In genomic region chr8:13338255-13338860, GRCm38 (mm10) we compare ENCODE assay signal across 8 mouse cellular contexts. TPM values are rescaled to one million over a fixed set of nuclear protein-coding genes. Genes with fewer than 3 reads are reported as not detected.
DNase-seq lines count a peak whose midpoint lies in the region; ATAC-seq and TF ChIP-seq lines count a peak whose summit lies in the region.

Gene Tfdp1, plus strand, starts transcription at chr8:13338751.

- peak; percentile 78 for ATAC-seq in CD4-positive, CD25-positive, alpha-beta regulatory T cell, adult 4 months
- peak; percentile 92 for ATAC-seq in heart, embryonic 15.5 days (replicated peaks; ENCODE audit: insufficient number of reproducible peaks, insufficient read depth, low FRiP score, low read depth)
- peak; percentile 93 for ATAC-seq in liver, embryonic 14.5 days (ENCODE audit: insufficient read depth)
- peak; percentile 95 for ATAC-seq in neural tube, embryonic 11.5 days (ENCODE audit: insufficient read depth, low FRiP score, low TSS enrichment)
- ATAC-seq in stomach, postnatal 0 days (ENCODE audit: low FRiP score, low TSS enrichment): peak; percentile 92

- no peaks in the 10 kb centered on the region for H3K27me3 ChIP-seq in forebrain, embryonic 10.5 days (ENCODE audit: poor library complexity, severe bottlenecking)
- H3K27me3 ChIP-seq in heart, embryonic 15.5 days: no peaks in the 10 kb centered on the region
- no peaks in the 10 kb centered on the region for H3K27me3 ChIP-seq in liver, embryonic 14.5 days (ENCODE audit: control insufficient read depth, insufficient read depth, low read length)
- no peaks in the 10 kb centered on the region for H3K27me3 ChIP-seq in neural tube, embryonic 11.5 days (ENCODE audit: control insufficient read depth, insufficient read depth, low read length)
- H3K27me3 ChIP-seq in stomach, postnatal 0 days (ENCODE audit: control insufficient read depth, insufficient read depth, low read length): no peaks in the 10 kb centered on the region

- WGBS in forebrain, embryonic 10.5 days: 2% methylated on average over 65 of the region's 72 CpGs
- whole genome bisulfite sequencing in heart, embryonic 15.5 days: under 1% methylated on average over 53 of the region's 72 CpGs
- 1% methylated on average over 54 of the region's 72 CpGs for WGBS in liver, embryonic 14.5 days (ENCODE audit: insufficient replicate concordance)
- 2% methylated on average over 43 of the region's 72 CpGs for WGBS in neural tube, embryonic 11.5 days
- 1% methylated on average over 26 of the region's 72 CpGs for WGBS in stomach, postnatal 0 days

- H3K4me1 ChIP-seq in forebrain, embryonic 10.5 days: peaks cover 27% of the 10 kb centered on the region
- peaks cover 19% of the 10 kb centered on the region for H3K4me1 ChIP-seq in heart, embryonic 15.5 days (replicated peaks)
- H3K4me1 ChIP-seq in liver, embryonic 14.5 days (replicated peaks; ENCODE audit: control insufficient read depth in 2 of 2, insufficient read depth in 2 of 2, low read length in 1 of 2): peaks cover 14 to 32% of the 10 kb centered on the region in 2 experiments
- peaks cover 11% of the 10 kb centered on the region for H3K4me1 ChIP-seq in neural tube, embryonic 11.5 days (ENCODE audit: control insufficient read depth, insufficient read depth, low read length)
- no peaks in the 10 kb centered on the region for H3K4me1 ChIP-seq in stomach, postnatal 0 days (replicated peaks; ENCODE audit: control insufficient read depth, insufficient read depth)

- H3K9ac ChIP-seq in heart, embryonic 15.5 days: peak within 1 kb of the TSS; percentile 98
- H3K9ac ChIP-seq in liver, embryonic 14.5 days (replicated peaks): peak within 1 kb of the TSS; percentile 98
- H3K9ac ChIP-seq in neural tube, embryonic 11.5 days (ENCODE audit: low read length): peak within 1 kb of the TSS; percentile 93
- peak within 1 kb of the TSS; percentile 97 for H3K9ac ChIP-seq in stomach, postnatal 0 days (ENCODE audit: low read length)

- no peaks in the 10 kb centered on the region for H3K9me3 ChIP-seq in forebrain, embryonic 10.5 days
- H3K9me3 ChIP-seq in heart, embryonic 15.5 days (replicated peaks): no peaks in the 10 kb centered on the region
- H3K9me3 ChIP-seq in liver, embryonic 14.5 days (ENCODE audit: control insufficient read depth, low read length): no peaks in the 10 kb centered on the region
- no peaks in the 10 kb centered on the region for H3K9me3 ChIP-seq in neural tube, embryonic 11.5 days (ENCODE audit: control insufficient read depth, low read length)
- H3K9me3 ChIP-seq in stomach, postnatal 0 days (ENCODE audit: control insufficient read depth, low read length): no peaks in the 10 kb centered on the region

- H3K4me2 ChIP-seq in heart, embryonic 15.5 days: peak within 1 kb of the TSS; percentile 97
- H3K4me2 ChIP-seq in liver, embryonic 14.5 days (ENCODE audit: low read depth): peak within 1 kb of the TSS; percentile 87
- peak within 1 kb of the TSS; percentile 86 for H3K4me2 ChIP-seq in neural tube, embryonic 11.5 days (ENCODE audit: low read depth)
- H3K4me2 ChIP-seq in stomach, postnatal 0 days (replicated peaks; ENCODE audit: low read depth): peak within 1 kb of the TSS; percentile 94

- no peak for TF ChIP-seq CTCF in liver, embryonic 14.5 days (IDR thresholded peaks at IDR 0.05; ENCODE audit: low read depth)
- no peak for TF ChIP-seq CTCF in stomach, postnatal 0 days (IDR thresholded peaks at IDR 0.05; ENCODE audit: low read depth)

- peak within 1 kb of the TSS; percentile 96 for H3K4me3 ChIP-seq in forebrain, embryonic 10.5 days
- peak within 1 kb of the TSS; percentile 90 for H3K4me3 ChIP-seq in heart, embryonic 15.5 days
- peak within 1 kb of the TSS; percentile 72 to 91 for H3K4me3 ChIP-seq in liver, embryonic 14.5 days (ENCODE audit: insufficient read depth in 1 of 2, low read depth in 2 of 2, low read length in 2 of 2)
- H3K4me3 ChIP-seq in neural tube, embryonic 11.5 days (ENCODE audit: low read depth, low read length): peak within 1 kb of the TSS; percentile 93
- H3K4me3 ChIP-seq in stomach, postnatal 0 days (ENCODE audit: low read depth, low read length): peak within 1 kb of the TSS; percentile 70

- peak; percentile 74 for DNase-seq in c-Kit-negative CD71-positive TER-119-positive erythroid progenitor cells, embryonic 14.5 days (ENCODE audit: low read depth, low spot score)
- peak; percentile 84 for DNase-seq in forebrain, embryonic 10.5 days (ENCODE audit: extremely low spot score, low spot score)
- DNase-seq in kidney, postnatal 25 days: peak; percentile 76 to 93
- DNase-seq in liver, embryonic 14.5 days (ENCODE audit: low read depth in 3 of 3, low spot score in 3 of 3): peak; percentile 80 to 84 (median 81)
- peak; percentile 96 for DNase-seq in neural tube, embryonic 11.5 days (ENCODE audit: low spot score)
- DNase-seq in stomach, postnatal 0 days (ENCODE audit: low spot score): peak; percentile 87

- H3K36me3 ChIP-seq in forebrain, embryonic 10.5 days (replicated peaks): peaks cover 32% of the 10 kb centered on the region
- peaks cover 22% of the 10 kb centered on the region for H3K36me3 ChIP-seq in heart, embryonic 15.5 days
- H3K36me3 ChIP-seq in liver, embryonic 14.5 days (replicated peaks; ENCODE audit: control insufficient read depth, insufficient read depth, low read depth): peaks cover 21% of the 10 kb centered on the region
- peaks cover 8% of the 10 kb centered on the region; the same call in 1 of the 2 replicates for H3K36me3 ChIP-seq in neural tube, embryonic 11.5 days (ENCODE audit: control insufficient read depth, insufficient read depth, low read length)
- H3K36me3 ChIP-seq in stomach, postnatal 0 days (ENCODE audit: control insufficient read depth, insufficient read depth, low read length): no peaks in the 10 kb centered on the region

- H3K27ac ChIP-seq in forebrain, embryonic 10.5 days: peak within 1 kb of the TSS; percentile 97
- peak within 1 kb of the TSS; percentile 76 for H3K27ac ChIP-seq in heart, embryonic 15.5 days
- peak within 1 kb of the TSS; percentile 69 for H3K27ac ChIP-seq in liver, embryonic 14.5 days
- peak within 1 kb of the TSS; percentile 60 for H3K27ac ChIP-seq in neural tube, embryonic 11.5 days (ENCODE audit: low read depth, low read length)
- H3K27ac ChIP-seq in stomach, postnatal 0 days (replicated peaks): peak within 1 kb of the TSS; percentile 83

- TF ChIP-seq EP300 in liver, embryonic 14.5 days (IDR thresholded peaks at IDR 0.05; ENCODE audit: low read depth): no peak
- no peak for TF ChIP-seq EP300 in stomach, postnatal 0 days (optimal IDR thresholded peaks at IDR 0.05)

RNA-seq across cellular contexts. Expression of gene Tfdp1, which starts in this region (rescaled TPM):
- 10 to 100 TPM; 31.5 to 46.6 TPM for polyA plus RNA-seq in CD4-positive, CD25-positive, alpha-beta regulatory T cell, adult 4 months (2017; shearing (Covaris generic))
- 208 and 215 TPM in 2 replicates for polyA plus RNA-seq in forebrain, embryonic 10.5 days (2016; fragmentation: Nextera tagmentation; extraction: Ambion mirVana)
- polyA plus RNA-seq in heart, embryonic 15.5 days (2015; fragmentation: Nextera tagmentation; extraction: Ambion mirVana): 71.9 and 89.7 TPM in 2 replicates
- 86.2 and 108 TPM in 2 replicates for polyA plus RNA-seq in liver, embryonic 14.5 days (2012; rRNA removed)
- 90.1 and 107 TPM in 2 replicates for polyA plus RNA-seq in liver, embryonic 14.5 days (2014; fragmentation: Nextera tagmentation; extraction: Ambion mirVana)
- 191 TPM in 2 replicates for polyA plus RNA-seq in neural tube, embryonic 11.5 days (2014; fragmentation: Nextera tagmentation; extraction: Ambion mirVana)
- polyA plus RNA-seq in stomach, postnatal 0 days (2015; fragmentation: Nextera tagmentation; extraction: Ambion mirVana): 65.8 and 69.3 TPM in 2 replicates

Comparison
In these comparisons a context has a peak if more than half of its experiments do, and no peak if none do; other contexts are left out.
1. Peak in every context shown above with its lines: DNase-seq, ATAC-seq, H3K4me3 ChIP-seq and H3K27ac ChIP-seq.